Mouse (Mus musculus): ENCODE measurements around the gene Hexim1. TPM values are rescaled to one million over a fixed set of nuclear protein-coding genes. Genes with fewer than 3 reads are reported as not detected.
A peak's percentile ranks its signal among the peaks of the same experiment; 100 is the strongest.

The Hexim1 gene
- total and polyA plus RNA-seq, 3 experiments = 20.2 to 51.8 (median 25.9) TPM

DNA sequence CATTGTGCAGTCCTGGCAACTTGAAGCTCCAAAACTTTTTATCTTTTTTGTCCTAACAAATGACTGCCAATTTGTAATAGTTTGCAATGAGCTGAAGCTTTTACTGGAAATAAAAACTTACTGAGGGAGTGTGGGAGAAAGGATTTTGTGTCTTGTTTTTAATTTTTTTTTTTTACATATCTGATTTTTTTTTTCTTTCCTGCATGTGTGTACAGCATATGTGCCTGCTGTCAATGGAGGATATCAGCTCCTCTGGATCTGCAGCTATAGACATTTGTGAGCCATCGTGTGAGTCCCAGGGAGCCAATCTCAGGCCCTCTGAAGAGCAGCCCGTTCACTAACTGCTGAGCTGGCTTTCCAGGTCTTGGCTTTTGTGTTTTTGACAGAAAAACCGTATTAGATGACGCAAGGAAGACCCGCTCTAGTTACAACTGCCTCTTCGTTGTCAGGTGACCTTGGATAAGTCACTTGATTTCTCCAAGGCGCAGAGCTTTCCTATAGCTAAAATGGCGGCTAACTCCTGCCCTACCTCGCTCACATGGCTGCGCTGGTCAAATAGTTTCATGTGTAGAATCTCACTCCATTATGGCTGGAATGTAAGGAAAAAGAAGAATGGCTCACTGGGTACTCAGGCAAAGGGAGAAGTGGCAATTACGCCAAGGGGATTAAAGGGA, 1.6 kb upstream of the Hexim1 start (continued):
- TF ChIP-seq ZKSCAN1 (IDR thresholded peaks at IDR 0.05; ENCODE audit: borderline replicate concordance, low read depth, low read length) = no peak
- TF ChIP-seq KAT2A (IDR thresholded peaks at IDR 0.05; ENCODE audit: insufficient replicate concordance, low read length) = no peak
- peak; percentile 64 for TF ChIP-seq ZNF384 (IDR thresholded peaks at IDR 0.05; ENCODE audit: low read depth, low read length)
- TF ChIP-seq TCF12 (IDR thresholded peaks at IDR 0.05; ENCODE audit: low read depth, low read length) = 0 out of 2 replicates have a peak, but pooled peaks have one; percentile 39
- peak; percentile 84 for TF ChIP-seq BHLHE40 (IDR thresholded peaks at IDR 0.05; ENCODE audit: low read depth, low read length)
- TF ChIP-seq E2F4 (IDR thresholded peaks at IDR 0.05; ENCODE audit: insufficient replicate concordance, low read depth, low read length) = no peak
- TF ChIP-seq PAX5 (IDR thresholded peaks at IDR 0.05; ENCODE audit: low read length) = no peak
- TF ChIP-seq ZC3H11A (IDR thresholded peaks at IDR 0.05; ENCODE audit: low read depth, low read length) = no peak; the same call in 1 of the 2 replicates

- Histone ChIP-seq H3K9ac (ENCODE audit: insufficient read depth, low read depth) (peak overlapping the region; percentile 95), H3K9me3 (replicated peaks; ENCODE audit: low read length) (no peaks in the 10 kb centered on the region), H3K36me3 (replicated peaks in 1 of 2; ENCODE audit: control insufficient read depth in 1 of 2, insufficient read depth in 1 of 2, low read length in 1 of 2) (peaks cover 8 to 38% of the 10 kb centered on the region in 2 experiments), H3K27me3 (replicated peaks) (no peaks in the 10 kb centered on the region), H3K79me2 (replicated peaks; ENCODE audit: control insufficient read depth, extremely low read depth, insufficient read depth, poor library complexity, severe bottlenecking) (peaks cover 22% of the 10 kb centered on the region), H3K4me1 (ENCODE audit: control insufficient read depth in 1 of 2, insufficient read depth in 2 of 2) (peaks cover 6 to 26% of the 10 kb centered on the region in 2 experiments; a peak in 3 of 4 replicates), H3K4me3 (replicated peaks in 1 of 3; ENCODE audit: low read depth in 2 of 3, low read length in 2 of 3, poor library complexity in 1 of 3) (peak overlapping the region; percentile 74 to 84 (median 82)), H3K27ac (ENCODE audit: insufficient read depth, low read depth) (peak overlapping the region; percentile 95), H3K4me2 (ENCODE audit: insufficient read depth, low read depth, poor library complexity, severe bottlenecking) (peak overlapping the region; percentile 74)
- dilution Hi-C loops (cut with MboI; ENCODE audit: extremely low pct_ligation_motif_present, extremely low pct_unique_long_range_greater_than_20kb, low sequenced_read_pairs) = no loop called here
- in situ Hi-C loops (cut with MboI; ENCODE audit: low pct_ligation_motif_present, low pct_unique_long_range_greater_than_20kb, low sequenced_read_pairs) = no loop called here
- peak; percentile 96 for DNase-seq (ENCODE audit: extremely low read depth)
- TF ChIP-seq MXI1 (IDR thresholded peaks at IDR 0.05; ENCODE audit: low read depth, low read length) (peak; percentile 85), USF2 (conservative IDR thresholded peaks at IDR 0.05; ENCODE audit: low read depth, low read length) (no peak; the same call in 1 of the 2 replicates), RAD21 (IDR thresholded peaks at IDR 0.05; ENCODE audit: low read depth, low read length) (no peak), USF1 (IDR thresholded peaks at IDR 0.05; ENCODE audit: low read depth, low read length) (no peak), NRF1 (IDR thresholded peaks at IDR 0.05; ENCODE audit: low read depth, low read length) (peak; percentile 58), MAFK (IDR thresholded peaks at IDR 0.05; ENCODE audit: insufficient replicate concordance, low read length) (no peak), SMC3 (IDR thresholded peaks at IDR 0.05; ENCODE audit: low read depth, low read length) (no peak), IRF4 (IDR thresholded peaks at IDR 0.05; ENCODE audit: low read depth, low read length) (peak; percentile 77), MAZ (IDR thresholded peaks at IDR 0.05; ENCODE audit: low read depth, low read length) (peak; percentile 73; the same call in 1 of the 2 replicates), SIN3A (IDR thresholded peaks at IDR 0.05; ENCODE audit: low read length) (peak; percentile 96), JUN (IDR thresholded peaks at IDR 0.05; ENCODE audit: insufficient read depth, low read depth, low read length) (no peak; the same call in 1 of the 2 replicates), RCOR1 (conservative IDR thresholded peaks at IDR 0.05; ENCODE audit: low read depth, low read length) (peak; percentile 86; the same call in 1 of the 2 replicates), UBTF (IDR thresholded peaks at IDR 0.05; ENCODE audit: low read depth, low read length) (peak; percentile 95), CTCF (conservative IDR thresholded peaks at IDR 0.05 in 1 of 2, IDR thresholded peaks at IDR 0.05 in 1 of 2; ENCODE audit: low read depth in 2 of 2, low read length in 2 of 2) (no peak), PAX5 (IDR thresholded peaks at IDR 0.05; ENCODE audit: low read length) (no peak), POLR2A (IDR thresholded peaks at IDR 0.05; ENCODE audit: low read depth, low read length) (peak; percentile 92), ZKSCAN1 (IDR thresholded peaks at IDR 0.05; ENCODE audit: borderline replicate concordance, low read depth, low read length) (peak; percentile 23; the same call in 1 of the 2 replicates), CHD2 (IDR thresholded peaks at IDR 0.05; ENCODE audit: low read length) (peak; percentile 53), TCF12 (IDR thresholded peaks at IDR 0.05; ENCODE audit: low read depth, low read length) (peak; percentile 93), E2F4 (IDR thresholded peaks at IDR 0.05; ENCODE audit: insufficient replicate concordance, low read depth, low read length) (peak; percentile 82; the same call in 1 of the 2 replicates), GABPA (IDR thresholded peaks at IDR 0.05; ENCODE audit: insufficient replicate concordance, low read depth, low read length) (no peak; the same call in 1 of the 2 replicates), ETS1 (conservative IDR thresholded peaks at IDR 0.05; ENCODE audit: low read depth, low read length) (peak; percentile 62), MEF2A (IDR thresholded peaks at IDR 0.05; ENCODE audit: borderline replicate concordance, low read depth, low read length) (peak; percentile 81; the same call in 1 of the 2 replicates), TBP (conservative IDR thresholded peaks at IDR 0.05; ENCODE audit: low read depth, low read length) (peak; percentile 96), BHLHE40 (IDR thresholded peaks at IDR 0.05; ENCODE audit: low read depth, low read length) (peak; percentile 69), KAT2A (IDR thresholded peaks at IDR 0.05; ENCODE audit: insufficient replicate concordance, low read length) (peak; percentile 97), CHD1 (IDR thresholded peaks at IDR 0.05; ENCODE audit: low read depth, low read length) (peak; percentile 100), POLR2AphosphoS2 (IDR thresholded peaks at IDR 0.05; ENCODE audit: low read depth, low read length) (peak; percentile 77; the same call in 1 of the 2 replicates), ZMIZ1 (IDR thresholded peaks at IDR 0.05; ENCODE audit: low read depth, low read length) (peak; percentile 98), ZC3H11A (IDR thresholded peaks at IDR 0.05; ENCODE audit: low read depth, low read length) (no peak), ZNF384 (IDR thresholded peaks at IDR 0.05; ENCODE audit: low read depth, low read length) (peak; percentile 72)
These were observed 646 bp upstream of the Hexim1 start for GRCm38 (mm10) chr11:103115163-103116007.

All from CH12.LX (cell line).